Mouse (Mus musculus): ENCODE measurements around the gene Capsl.

- TF ChIP-seq POLR2A (IDR thresholded peaks at IDR 0.05; ENCODE audit: insufficient read length, low read depth) (no peak), USF1 (IDR thresholded peaks at IDR 0.05; ENCODE audit: low read depth) (no peak)
Measured at GRCm38 (mm10) chr15:9429843-9430242, 6.0 kb upstream of the Capsl start.

Measured in myocyte (in vitro differentiated cells).